ENCODE assay signal across 9 mouse cellular contexts in genomic region chr4:155959275-155959674, GRCm38 (mm10). TPM values are rescaled to one million over a fixed set of nuclear protein-coding genes. Genes with fewer than 3 reads are reported as not detected.
DNase-seq lines count a peak whose midpoint lies in the region; ATAC-seq and TF ChIP-seq lines count a peak whose summit lies in the region.
"Had no signal": no experiment of that assay in that cellular context is flagged by ENCODE, and none has a peak within 500 bp of the region (broad histone marks: within the 10 kb centered on the region; RNA-seq: fewer than 3 reads in every experiment).

No protein-coding gene starts in this region.

- peaks cover 9% of the 10 kb centered on the region; the same call in 1 of the 2 replicates for H3K4me1 ChIP-seq in intestine, postnatal 0 days (replicated peaks; ENCODE audit: control insufficient read depth, insufficient read depth, low read length)
- H3K4me1 ChIP-seq in intestine, embryonic 16.5 days (ENCODE audit: control insufficient read depth, insufficient read depth, low read length) = peaks cover 12% of the 10 kb centered on the region
- H3K4me1 ChIP-seq in limb, embryonic 11.5 days (ENCODE audit: control insufficient read depth, insufficient read depth, low read length) = peaks cover 13% of the 10 kb centered on the region
- no peaks in the 10 kb centered on the region for H3K4me1 ChIP-seq in midbrain, postnatal 0 days (ENCODE audit: insufficient read depth, low read length)

- 0 out of 2 replicates have a peak, but pooled peaks have one; percentile 15 for ATAC-seq in intestine, postnatal 0 days
- ATAC-seq in intestine, embryonic 16.5 days = no peak
- no peak for ATAC-seq in limb, embryonic 11.5 days (ENCODE audit: insufficient number of reproducible peaks, low FRiP score, low TSS enrichment, low read depth)
- peak; percentile 56 for ATAC-seq in midbrain, postnatal 0 days (ENCODE audit: low FRiP score)

- 2% methylated on average over 5 of the region's 5 CpGs for WGBS in intestine, postnatal 0 days
- WGBS in intestine, embryonic 16.5 days = 10% methylated on average over 5 of the region's 5 CpGs
- WGBS in limb, embryonic 11.5 days = 11% methylated on average over 5 of the region's 5 CpGs
- 11% methylated on average over 5 of the region's 5 CpGs for WGBS in midbrain, postnatal 0 days

- H3K4me2 ChIP-seq in intestine, postnatal 0 days (replicated peaks; ENCODE audit: low read depth) = no peak overlapping the region
- no peak overlapping the region for H3K4me2 ChIP-seq in intestine, embryonic 16.5 days (ENCODE audit: low read depth, low read length)
- no peak overlapping the region for H3K4me2 ChIP-seq in limb, embryonic 11.5 days (ENCODE audit: low read depth, severe bottlenecking)
- no peak overlapping the region for H3K4me2 ChIP-seq in midbrain, postnatal 0 days (ENCODE audit: low read depth, low read length, poor library complexity, severe bottlenecking)
- H3K4me2 ChIP-seq: stomach, embryonic 15.5 days had no signal

- no peaks in the 10 kb centered on the region for H3K27me3 ChIP-seq in intestine, postnatal 0 days (replicated peaks; ENCODE audit: control insufficient read depth, insufficient read depth, low read length)
- H3K27me3 ChIP-seq in intestine, embryonic 16.5 days (replicated peaks; ENCODE audit: control insufficient read depth, insufficient read depth, low read length) = no peaks in the 10 kb centered on the region
- no peaks in the 10 kb centered on the region for H3K27me3 ChIP-seq in limb, embryonic 11.5 days (ENCODE audit: control insufficient read depth, insufficient read depth, low read length)
- no peaks in the 10 kb centered on the region for H3K27me3 ChIP-seq in midbrain, postnatal 0 days (ENCODE audit: insufficient read depth, low read length)
- H3K27me3 ChIP-seq: stomach, embryonic 15.5 days had no signal

- H3K27ac ChIP-seq in intestine, postnatal 0 days (ENCODE audit: low read depth, low read length) = no peak overlapping the region
- no peak overlapping the region for H3K27ac ChIP-seq in intestine, embryonic 16.5 days (ENCODE audit: low read length)
- no peak overlapping the region for H3K27ac ChIP-seq in limb, embryonic 11.5 days (replicated peaks; ENCODE audit: low read depth, low read length)
- H3K27ac ChIP-seq in midbrain, postnatal 0 days (ENCODE audit: low read depth, low read length) = no peak overlapping the region
- H3K27ac ChIP-seq: stomach, embryonic 15.5 days had no signal

- no peak overlapping the region for H3K4me3 ChIP-seq in intestine, postnatal 0 days (ENCODE audit: low read depth, low read length)
- H3K4me3 ChIP-seq in intestine, embryonic 16.5 days (ENCODE audit: low read length) = no peak overlapping the region
- H3K4me3 ChIP-seq in limb, embryonic 11.5 days (ENCODE audit: low read depth, low read length) = no peak overlapping the region
- H3K4me3 ChIP-seq in midbrain, postnatal 0 days (ENCODE audit: low read depth, low read length) = no peak overlapping the region
- H3K4me3 ChIP-seq: stomach, embryonic 15.5 days had no signal

- peaks cover 37% of the 10 kb centered on the region for H3K36me3 ChIP-seq in intestine, postnatal 0 days (ENCODE audit: control insufficient read depth, insufficient read depth)
- H3K36me3 ChIP-seq in intestine, embryonic 16.5 days (ENCODE audit: control insufficient read depth, insufficient read depth, low read length) = peaks cover 11% of the 10 kb centered on the region
- peaks cover 11% of the 10 kb centered on the region; the same call in 1 of the 2 replicates for H3K36me3 ChIP-seq in limb, embryonic 11.5 days (ENCODE audit: control insufficient read depth, insufficient read depth, low read length)
- H3K36me3 ChIP-seq in midbrain, postnatal 0 days (ENCODE audit: insufficient read depth, low read length) = peaks cover 30% of the 10 kb centered on the region

- no peak overlapping the region for H3K9ac ChIP-seq in intestine, postnatal 0 days (ENCODE audit: low read depth, low read length)
- H3K9ac ChIP-seq in intestine, embryonic 16.5 days (ENCODE audit: low read depth, low read length) = no peak overlapping the region
- H3K9ac ChIP-seq in limb, embryonic 11.5 days (ENCODE audit: low read length) = no peak overlapping the region
- H3K9ac ChIP-seq in midbrain, postnatal 0 days (replicated peaks; ENCODE audit: low read length, poor library complexity, severe bottlenecking) = no peak overlapping the region
- H3K9ac ChIP-seq: stomach, embryonic 15.5 days had no signal

- H3K9me3 ChIP-seq in intestine, postnatal 0 days (ENCODE audit: control insufficient read depth) = no peaks in the 10 kb centered on the region
- no peaks in the 10 kb centered on the region for H3K9me3 ChIP-seq in intestine, embryonic 16.5 days (ENCODE audit: control insufficient read depth, low read length)
- H3K9me3 ChIP-seq in limb, embryonic 11.5 days (ENCODE audit: control insufficient read depth, low read length) = no peaks in the 10 kb centered on the region
- H3K9me3 ChIP-seq in midbrain, postnatal 0 days (ENCODE audit: low read length) = no peaks in the 10 kb centered on the region
- H3K9me3 ChIP-seq: stomach, embryonic 15.5 days had no signal

- TF ChIP-seq CTCF in intestine, postnatal 0 days (IDR thresholded peaks at IDR 0.05; ENCODE audit: low read depth) = peak; percentile 89
- TF ChIP-seq CTCF in midbrain, postnatal 0 days (IDR thresholded peaks at IDR 0.05) = peak; percentile 85

- intact Hi-C loops in gastrocnemius, postnatal 14 days (cut with DNase I; ENCODE audit: low total_unique reads) = loop anchor here (2.0 kb wide), 1 partner anchor 142 kb away; no protein-coding TSS in a partner anchor

- peak; percentile 74 to 78 for DNase-seq in cerebellum, postnatal 36 days
- peak; percentile 79 for DNase-seq in gastrocnemius, postnatal 14 days
- DNase-seq in kidney, adult 18-20 months = peak; percentile 76
- peak; percentile 87 for DNase-seq in limb, embryonic 11.5 days (ENCODE audit: low spot score)
- DNase-seq in midbrain, postnatal 0 days (ENCODE audit: low spot score) = peak; percentile 88
- peak; percentile 52 to 76 for DNase-seq in spleen, postnatal 14 days (ENCODE audit: low spot score in 2 of 2)

RNA-seq across cellular contexts. Expression of gene C1qtnf12, which starts 2.8 kb away (rescaled TPM):
- polyA plus RNA-seq in intestine, postnatal 0 days (2015; fragmentation: Nextera tagmentation; extraction: Ambion mirVana) = 129 and 138 TPM in 2 replicates
- 59.9 and 75.4 TPM in 2 replicates for polyA plus RNA-seq in intestine, embryonic 16.5 days (2015; fragmentation: Nextera tagmentation; extraction: Ambion mirVana)
- total RNA-seq in gastrocnemius, postnatal 14 days (2021) = 10 to 100 TPM; 13.3 to 19.9 TPM
- 24.3 and 28.5 TPM in 2 replicates for polyA plus RNA-seq in limb, embryonic 11.5 days (2014; fragmentation: Nextera tagmentation; extraction: Ambion mirVana)
- total RNA-seq in midbrain, postnatal 0 days (2014; rRNA removed) = 11.7 and 13.3 TPM in 2 replicates
- polyA plus RNA-seq in midbrain, postnatal 0 days (2015; fragmentation: Nextera tagmentation; extraction: Ambion mirVana) = 11.7 and 14.8 TPM in 2 replicates

RNA-seq across cellular contexts. Expression of gene Ube2j2, which starts 15.6 kb away (rescaled TPM):
- 101 and 104 TPM in 2 replicates for polyA plus RNA-seq in intestine, postnatal 0 days (2015; fragmentation: Nextera tagmentation; extraction: Ambion mirVana)
- polyA plus RNA-seq in intestine, embryonic 16.5 days (2015; fragmentation: Nextera tagmentation; extraction: Ambion mirVana) = 89.5 and 93.4 TPM in 2 replicates
- total RNA-seq in gastrocnemius, postnatal 14 days (2021) = 10 to 100 TPM; 46.3 to 51.7 TPM
- 163 and 169 TPM in 2 replicates for polyA plus RNA-seq in limb, embryonic 11.5 days (2014; fragmentation: Nextera tagmentation; extraction: Ambion mirVana)
- 76.5 and 82.0 TPM in 2 replicates for total RNA-seq in midbrain, postnatal 0 days (2014; rRNA removed)
- 125 and 138 TPM in 2 replicates for polyA plus RNA-seq in midbrain, postnatal 0 days (2015; fragmentation: Nextera tagmentation; extraction: Ambion mirVana)

RNA-seq across cellular contexts. Expression of gene B3galt6, which starts 33.2 kb away (rescaled TPM):
- polyA plus RNA-seq in intestine, postnatal 0 days (2015; fragmentation: Nextera tagmentation; extraction: Ambion mirVana) = 5.8 and 6.0 TPM in 2 replicates
- 11.7 and 12.0 TPM in 2 replicates for polyA plus RNA-seq in intestine, embryonic 16.5 days (2015; fragmentation: Nextera tagmentation; extraction: Ambion mirVana)
- 1 to 10 TPM; 2.6 TPM for total RNA-seq in gastrocnemius, postnatal 14 days (2021)
- polyA plus RNA-seq in limb, embryonic 11.5 days (2014; fragmentation: Nextera tagmentation; extraction: Ambion mirVana) = 15.4 and 16.4 TPM in 2 replicates
- total RNA-seq in midbrain, postnatal 0 days (2014; rRNA removed) = 52.5 and 57.2 TPM in 2 replicates
- 31.1 and 32.2 TPM in 2 replicates for polyA plus RNA-seq in midbrain, postnatal 0 days (2015; fragmentation: Nextera tagmentation; extraction: Ambion mirVana)

RNA-seq across cellular contexts. Expression of gene Sdf4, which starts 33.4 kb away (rescaled TPM):
- polyA plus RNA-seq in intestine, postnatal 0 days (2015; fragmentation: Nextera tagmentation; extraction: Ambion mirVana) = 219 and 222 TPM in 2 replicates
- 165 and 171 TPM in 2 replicates for polyA plus RNA-seq in intestine, embryonic 16.5 days (2015; fragmentation: Nextera tagmentation; extraction: Ambion mirVana)
- total RNA-seq in gastrocnemius, postnatal 14 days (2021) = 10 to 100 TPM; 77.4 to 78.0 TPM
- polyA plus RNA-seq in limb, embryonic 11.5 days (2014; fragmentation: Nextera tagmentation; extraction: Ambion mirVana) = 131 and 142 TPM in 2 replicates
- 84.8 and 105 TPM in 2 replicates for total RNA-seq in midbrain, postnatal 0 days (2014; rRNA removed)
- polyA plus RNA-seq in midbrain, postnatal 0 days (2015; fragmentation: Nextera tagmentation; extraction: Ambion mirVana) = 111 and 112 TPM in 2 replicates

RNA-seq across cellular contexts. Expression of gene Tnfrsf4, which starts 54.4 kb away (rescaled TPM):
- 0.14 and 0.35 TPM in 2 replicates for polyA plus RNA-seq in intestine, postnatal 0 days (2015; fragmentation: Nextera tagmentation; extraction: Ambion mirVana)
- 0.55 and 0.86 TPM in 2 replicates for polyA plus RNA-seq in intestine, embryonic 16.5 days (2015; fragmentation: Nextera tagmentation; extraction: Ambion mirVana)
- total RNA-seq in gastrocnemius, postnatal 14 days (2021) = under 1 TPM; 0.64 to 0.82 TPM
- polyA plus RNA-seq in limb, embryonic 11.5 days (2014; fragmentation: Nextera tagmentation; extraction: Ambion mirVana) = 0.29 and 0.58 TPM in 2 replicates
- 0.66 and 1.4 TPM in 2 replicates for total RNA-seq in midbrain, postnatal 0 days (2014; rRNA removed)
- 0.54 and 0.78 TPM in 2 replicates for polyA plus RNA-seq in midbrain, postnatal 0 days (2015; fragmentation: Nextera tagmentation; extraction: Ambion mirVana)

Comparison
In these comparisons a context has a peak if more than half of its experiments do, and no peak if none do; other contexts are left out.
1. ATAC-seq: peak in intestine, postnatal 0 days (single experiment) and midbrain, postnatal 0 days (single experiment); none in intestine, embryonic 16.5 days (single experiment) and limb, embryonic 11.5 days (single experiment).
2. Peak in every context shown above with its lines, with median percentiles within 50 percentile points of each other: DNase-seq.